Mouse (Mus musculus) activated CD4-positive, CD25-positive, alpha-beta regulatory T cell, adult 4 months (primary cell): ENCODE results near the gene Tbx22. TPM values are rescaled to one million over a fixed set of nuclear protein-coding genes. Genes with fewer than 3 reads are reported as not detected.

Experiments
- ATAC-seq: one replicate; pipeline ENCODE4 v1.8.0; 2017
- polyA plus RNA-seq, 2 experiments: library from polyadenylated mRNA; unstranded; fragments of 100-300 nt; shearing (Covaris generic); gene quantifications; one replicate each; pipeline ENCODE4 v1.2.1; 2017

Gene Tbx22
- under 1 TPM in 1 of 2 experiments, not detected in 1; 0.15 TPM for polyA plus RNA-seq

DNA sequence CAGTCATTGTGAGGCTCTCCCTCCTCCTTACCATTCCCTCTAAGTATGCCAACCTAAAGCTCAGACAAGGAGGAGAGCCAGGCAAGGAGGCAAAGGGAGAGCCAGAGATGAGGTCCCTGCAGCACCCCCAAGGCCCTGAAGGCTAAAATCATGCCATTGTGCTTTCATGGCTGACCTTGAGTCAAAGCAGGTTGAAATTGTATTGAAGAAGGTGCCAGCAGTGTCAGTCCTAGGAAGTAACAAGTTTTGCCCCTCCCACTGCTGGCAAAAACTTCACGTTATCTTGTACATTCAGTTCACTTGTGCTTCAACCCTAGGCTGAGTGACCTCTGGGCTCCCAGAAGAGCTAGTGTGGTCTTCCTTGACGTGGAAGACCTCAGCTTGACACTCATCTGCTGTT is at the start of gene Tbx22:
Gene Tbx22 (plus strand): TSS at position 301 of the 400 bp plus-strand sequence.
- ATAC-seq, result no peak

DNA sequence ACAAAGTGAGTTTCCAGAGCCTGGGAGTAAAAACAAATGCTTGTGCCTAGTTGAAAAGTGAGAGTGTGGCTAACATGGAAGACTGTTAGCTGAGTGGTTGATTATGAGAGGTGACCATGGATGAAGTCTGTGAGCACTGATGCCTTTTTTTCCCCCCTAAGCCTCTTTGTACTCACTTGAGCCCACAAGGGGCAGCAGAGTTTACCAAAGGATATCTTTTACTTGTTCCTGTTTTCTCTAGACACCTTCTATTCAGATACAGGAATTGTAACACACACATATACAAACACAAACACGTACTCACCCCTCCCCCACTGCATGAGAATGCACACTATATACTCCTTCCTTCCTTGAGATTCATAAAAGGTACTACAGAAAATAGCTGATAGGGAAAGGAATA is 913 bp downstream of the Tbx22 start:
- ATAC-seq, result no peak

DNA sequence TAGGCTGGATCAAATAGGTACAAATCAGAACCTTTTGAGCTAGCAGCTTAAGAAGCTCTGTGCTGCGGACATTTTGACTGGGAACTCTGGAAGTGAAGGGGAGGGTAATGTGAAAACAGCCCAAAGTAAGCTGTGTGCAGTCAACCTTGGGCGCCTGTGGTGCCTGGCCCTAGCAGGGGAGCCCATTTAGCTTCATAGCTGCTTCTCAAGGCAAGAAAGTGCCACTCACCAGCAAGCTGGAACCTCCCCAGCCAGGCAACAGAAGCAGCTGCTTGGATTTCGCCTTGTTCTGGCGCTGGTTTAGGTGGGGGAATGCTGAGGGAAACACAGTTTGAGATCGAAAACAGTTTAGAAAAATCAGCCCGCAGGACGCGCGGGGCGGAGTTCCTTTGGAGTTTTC is 11.4 kb downstream of the Tbx22 start:
- no peak for ATAC-seq

- no peak for ATAC-seq
Observed at GRCm38 (mm10) chrX:107708584-107708983, 40.8 kb downstream of the Tbx22 start.

DNA sequence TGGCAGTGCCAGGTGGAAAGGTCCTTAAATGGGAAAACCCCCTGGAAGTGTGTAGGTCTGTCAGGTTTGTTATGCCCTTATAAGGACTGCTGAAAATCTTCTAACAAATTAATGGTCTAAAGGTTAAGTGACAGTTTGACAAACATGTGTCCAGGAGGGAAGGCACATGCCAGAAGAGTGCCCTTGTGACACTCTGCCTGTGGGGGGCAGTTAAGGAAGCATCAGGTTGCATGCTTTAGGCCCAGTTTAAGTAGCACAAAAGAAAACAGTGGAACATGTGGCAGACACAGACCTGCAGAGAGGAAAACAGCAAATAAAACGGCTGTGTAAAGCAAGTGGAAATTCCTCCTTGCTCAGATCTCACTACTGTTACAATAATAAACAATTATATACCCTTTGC is 55.8 kb downstream of the Tbx22 start:
- ATAC-seq, result no peak

Other genes with a start within 250 kb of the Tbx22 start
- gene Tent5d, start 124.6 kb downstream of the Tbx22 start, polyA plus RNA-seq, result under 1 TPM in 1 of 2 experiments, not detected in 1; 0.50 TPM
- gene 2610002M06Rik, start 148.4 kb downstream of the Tbx22 start, polyA plus RNA-seq, result 10 to 100 TPM; 20.2 to 21.8 TPM